Mouse (Mus musculus) heart, postnatal 0 days (tissue): ENCODE results near the gene Tpm3.

Source experiments
- CTCF ChIP-seq: IDR thresholded peaks from 2 replicates; pipeline ENCODE4 v1.5.1; 2016; ENCODE audit warnings: antibody characterized with exemption, control low read depth, low read depth
- EP300 ChIP-seq: IDR thresholded peaks from 2 replicates; pipeline ENCODE4 v1.6.1; 2016; ENCODE audit warnings: antibody characterized with exemption, low read depth

DNA sequence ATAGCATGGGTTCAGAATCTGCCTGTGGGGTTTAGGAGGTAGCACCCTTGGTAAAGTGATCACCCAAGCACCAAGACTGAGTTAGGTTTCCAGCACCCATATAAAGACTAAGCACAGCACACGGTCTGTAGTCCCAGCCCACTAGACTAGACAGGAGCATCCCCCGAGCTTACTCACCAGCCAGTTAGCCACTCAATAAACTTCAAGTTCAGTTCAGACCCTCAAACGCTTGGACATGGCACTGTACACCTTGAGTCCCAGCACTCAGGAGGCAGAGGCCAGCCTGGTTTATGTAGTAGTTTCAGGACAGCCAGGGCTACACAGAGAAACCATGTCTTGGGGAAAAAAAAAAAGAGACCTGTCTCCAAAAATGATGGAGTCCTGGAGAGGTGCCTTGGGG, 28.6 kb downstream of the Tpm3 start:
- TF ChIP-seq CTCF (no peak), EP300 (no peak)
